Mouse (Mus musculus) gastrocnemius, postnatal 25 days (tissue): Measurements from ENCODE around the gene Rpl37. TPM values are rescaled to one million over a fixed set of nuclear protein-coding genes. Genes with fewer than 3 reads are reported as not detected.
A peak's percentile ranks its signal among the peaks of the same experiment; 100 is the strongest.

Experiments used
- DNase-seq: peaks from one replicate; pipeline ENCODE4 v3.0.0; 2022
- long read RNA-seq, 2 experiments: library from polyadenylated mRNA; stranded (forward); transcript quantifications; one replicate each; pipeline ENCODE4 v2.0.0; 2021
- total RNA-seq, 2 experiments: library from RNA; stranded (reverse); gene quantifications; 1 replicate in 1 of 2; 2 replicates in 1 of 2; pipeline ENCODE4 v1.2.3; 2021

Rpl37 gene
- total RNA-seq, result 100 to 1,000 TPM; 168 to 176 TPM
- long read RNA-seq, experiment 1, transcript Rpl37-201 (4 exons, 835 nt), result major isoform, 493 of 508 reads
- long read RNA-seq, experiment 1, partial matches to known transcripts, result 6 of 508 reads
- long read RNA-seq, experiment 1, other reads (novel, unspliced or antisense), result 6 of 508 reads
- long read RNA-seq, experiment 2, transcript Rpl37-201 (4 exons, 835 nt), result major isoform, 289 of 301 reads
- long read RNA-seq, experiment 2, partial matches to known transcripts, result 5 of 301 reads
- long read RNA-seq, experiment 2, other reads (novel, unspliced or antisense), result 3 of 301 reads

GRCm38 (mm10) chr15:5116270-5117030 is at the start of gene Rpl37:
Rpl37 (plus strand) TSS chr15:5116645.
- peak; percentile 100 for DNase-seq

- peak; percentile 19 for DNase-seq
These were observed 47.5 kb upstream of the Rpl37 start for GRCm38 (mm10) chr15:5068801-5069518.

- no peak for DNase-seq
These were observed 35.2 kb upstream of the Rpl37 start for GRCm38 (mm10) chr15:5081235-5081634.

GRCm38 (mm10) chr15:5086162-5086561 is 30.3 kb upstream of the Rpl37 start:
- no peak for DNase-seq

GRCm38 (mm10) chr15:5088850-5089608 is 27.4 kb upstream of the Rpl37 start:
- DNase-seq, result no peak

GRCm38 (mm10) chr15:5090131-5090530 is 26.3 kb upstream of the Rpl37 start:
- DNase-seq, result no peak

GRCm38 (mm10) chr15:5095534-5096301 is 20.7 kb upstream of the Rpl37 start:
- DNase-seq, result no peak

- DNase-seq, result no peak
These were observed 19.1 kb upstream of the Rpl37 start for GRCm38 (mm10) chr15:5097376-5097775.

- DNase-seq, result no peak
These were observed 14.1 kb upstream of the Rpl37 start for GRCm38 (mm10) chr15:5102312-5102711.

- DNase-seq, result no peak
These were observed 10.6 kb upstream of the Rpl37 start for GRCm38 (mm10) chr15:5105891-5106290.

- no peak for DNase-seq
These were observed 10.2 kb upstream of the Rpl37 start for GRCm38 (mm10) chr15:5106293-5106692.

GRCm38 (mm10) chr15:5107686-5108654 is 8.5 kb upstream of the Rpl37 start, which contains the start of gene Card6:
Card6 (minus strand) TSS chr15:5108539.
- DNase-seq, result no peak

GRCm38 (mm10) chr15:5108655-5109040 is 7.8 kb upstream of the Rpl37 start:
- DNase-seq, result no peak

GRCm38 (mm10) chr15:5112651-5113050 is 3.8 kb upstream of the Rpl37 start:
- no peak for DNase-seq

GRCm38 (mm10) chr15:5115173-5115572 is 1.3 kb upstream of the Rpl37 start:
- DNase-seq, result no peak

GRCm38 (mm10) chr15:5117031-5117601 is 671 bp downstream of the Rpl37 start:
- no peak for DNase-seq

- no peak for DNase-seq
These were observed 2.2 kb downstream of the Rpl37 start for GRCm38 (mm10) chr15:5118626-5119025.

- DNase-seq, result no peak
These were observed 2.7 kb downstream of the Rpl37 start for GRCm38 (mm10) chr15:5119192-5119591.

- DNase-seq, result no peak
These were observed 3.3 kb downstream of the Rpl37 start for GRCm38 (mm10) chr15:5119707-5120106.
